Mouse (Mus musculus): ENCODE measurements around the gene Hcrt. TPM values are rescaled to one million over a fixed set of nuclear protein-coding genes. Genes with fewer than 3 reads are reported as not detected.
A peak's percentile ranks its signal among the peaks of the same experiment; 100 is the strongest.

Gene Hcrt
- polyA plus RNA-seq, 1 experiment from 2014 or later = not detected

- Histone ChIP-seq H3K27ac (no peak overlapping the region), H3K4me3 (replicated peaks) (no peak overlapping the region), H3K9me3 (no peaks in the 10 kb centered on the region), H3K4me1 (replicated peaks) (peaks cover 10% of the 10 kb centered on the region), H3K4me2 (no peak overlapping the region), H3K9ac (replicated peaks) (peak overlapping the region; percentile 92), H3K27me3 (peaks cover 4% of the 10 kb centered on the region), H3K36me3 (peaks cover 16% of the 10 kb centered on the region)
- 93% methylated on average over 9 of the region's 9 CpGs for WGBS
- no peak for ATAC-seq (ENCODE audit: insufficient number of reproducible peaks, insufficient read depth, low FRiP score, low TSS enrichment, low read depth)
These were observed 27.4 kb downstream of the Hcrt start for GRCm38 (mm10) chr11:100735134-100735865.

GRCm38 (mm10) chr11:100730477-100731205, 32.1 kb downstream of the Hcrt start:
- Histone ChIP-seq H3K9ac (replicated peaks) (no peak overlapping the region), H3K27me3 (no peaks in the 10 kb centered on the region), H3K4me3 (replicated peaks) (no peak overlapping the region), H3K4me1 (replicated peaks) (no peaks in the 10 kb centered on the region), H3K36me3 (peaks cover 31% of the 10 kb centered on the region), H3K27ac (0 out of 2 replicates have a peak overlapping the region, but pooled peaks have one; percentile 31), H3K9me3 (no peaks in the 10 kb centered on the region), H3K4me2 (no peak overlapping the region)
- WGBS = 89% methylated on average over 6 of the region's 6 CpGs
- ATAC-seq (ENCODE audit: insufficient number of reproducible peaks, insufficient read depth, low FRiP score, low TSS enrichment, low read depth) = no peak

DNA sequence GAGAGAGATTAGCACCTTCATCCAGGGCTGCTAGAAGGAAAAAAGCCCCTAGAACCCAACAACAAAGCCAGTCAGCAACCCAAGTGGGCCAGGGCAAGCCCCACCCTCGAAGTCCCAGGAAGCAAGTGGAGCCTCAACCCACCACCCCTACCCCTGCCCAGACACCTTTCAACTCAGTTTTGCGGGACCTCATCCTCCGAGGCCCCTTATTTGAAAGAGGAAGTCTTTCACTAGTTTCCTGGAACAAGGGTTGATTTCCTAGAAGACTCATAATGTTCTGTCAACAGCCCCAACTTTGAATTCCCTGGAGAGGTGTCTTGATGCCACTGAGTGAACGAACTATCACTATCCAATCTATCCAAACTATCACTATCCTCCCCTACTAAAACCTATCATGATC, 32.8 kb downstream of the Hcrt start:
- no peak overlapping the region for H3K4me2 ChIP-seq
- H3K9me3 ChIP-seq = no peaks in the 10 kb centered on the region
- H3K36me3 ChIP-seq = peaks cover 29% of the 10 kb centered on the region
- WGBS = 92% methylated on average over 4 of the region's 4 CpGs
- no peak for ATAC-seq (ENCODE audit: insufficient number of reproducible peaks, insufficient read depth, low FRiP score, low TSS enrichment, low read depth)
- H3K9ac ChIP-seq (replicated peaks) = no peak overlapping the region
- no peak overlapping the region for H3K4me3 ChIP-seq (replicated peaks)
- no peak overlapping the region for H3K27ac ChIP-seq
- H3K4me1 ChIP-seq (replicated peaks) = peaks cover 5% of the 10 kb centered on the region; the same call in 1 of the 2 replicates
- H3K27me3 ChIP-seq = no peaks in the 10 kb centered on the region

GRCm38 (mm10) chr11:100728601-100729000, 34.1 kb downstream of the Hcrt start:
- H3K9ac ChIP-seq (replicated peaks) = no peak overlapping the region
- no peak for ATAC-seq (ENCODE audit: insufficient number of reproducible peaks, insufficient read depth, low FRiP score, low TSS enrichment, low read depth)
- H3K4me1 ChIP-seq (replicated peaks) = peaks cover 7% of the 10 kb centered on the region; the same call in 1 of the 2 replicates
- H3K4me3 ChIP-seq (replicated peaks) = no peak overlapping the region
- H3K36me3 ChIP-seq = peaks cover 34% of the 10 kb centered on the region
- WGBS = 90% methylated on average over 6 of the region's 6 CpGs
- no peaks in the 10 kb centered on the region for H3K27me3 ChIP-seq
- H3K9me3 ChIP-seq = no peaks in the 10 kb centered on the region
- no peak overlapping the region for H3K4me2 ChIP-seq
- no peak overlapping the region for H3K27ac ChIP-seq

- 93% methylated on average over 3 of the region's 3 CpGs for WGBS
- H3K27ac ChIP-seq = no peak overlapping the region
These were observed 35.5 kb downstream of the Hcrt start for GRCm38 (mm10) chr11:100727201-100727600.

DNA sequence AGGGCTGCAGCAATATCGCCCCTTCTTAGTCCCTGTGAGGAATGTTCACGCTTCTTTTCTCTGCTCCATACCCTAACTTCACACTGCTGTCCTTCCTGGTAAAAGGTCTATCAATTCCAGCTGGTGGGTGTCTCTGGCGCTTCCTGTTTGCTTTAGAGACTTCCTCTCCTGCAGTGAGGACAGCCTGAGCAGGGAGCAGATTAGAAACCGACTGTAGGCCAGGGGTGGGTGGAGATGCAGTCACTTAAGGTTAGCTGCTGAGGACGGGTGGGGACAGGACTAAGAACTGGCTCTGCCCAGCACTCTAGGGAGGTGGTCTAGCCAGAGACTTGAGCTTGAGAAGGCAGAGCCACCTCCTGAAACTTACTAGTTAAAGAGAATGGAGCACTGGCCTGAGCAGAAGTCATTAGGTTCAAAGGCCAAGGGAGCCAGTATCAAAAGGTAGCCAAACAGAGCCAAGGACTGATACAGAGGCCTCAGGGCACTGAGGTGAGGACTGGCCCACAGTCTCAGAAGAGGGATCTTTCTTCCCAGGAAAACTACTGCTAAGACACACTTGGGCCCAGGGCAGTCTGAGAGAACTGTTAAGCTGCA, 37.7 kb downstream of the Hcrt start:
- Histone ChIP-seq H3K27ac (peak overlapping the region; percentile 8; the same call in 1 of the 2 replicates), H3K36me3 (peaks cover 29% of the 10 kb centered on the region; the same call in 1 of the 2 replicates), H3K9me3 (no peaks in the 10 kb centered on the region), H3K4me1 (replicated peaks) (peaks cover 13% of the 10 kb centered on the region), H3K4me3 (replicated peaks) (no peak overlapping the region), H3K27me3 (no peaks in the 10 kb centered on the region), H3K4me2 (no peak overlapping the region), H3K9ac (replicated peaks) (no peak overlapping the region; the same call in 1 of the 2 replicates)
- ATAC-seq (ENCODE audit: insufficient number of reproducible peaks, insufficient read depth, low FRiP score, low TSS enrichment, low read depth) = no peak
- WGBS = 24% methylated on average over 5 of the region's 5 CpGs

More at GRCm38 (mm10) chr11:100727201-100727600, 35.5 kb downstream of the Hcrt start:
- H3K36me3 ChIP-seq = peaks cover 28% of the 10 kb centered on the region; the same call in 1 of the 2 replicates
- H3K4me3 ChIP-seq (replicated peaks) = no peak overlapping the region
- ATAC-seq (ENCODE audit: insufficient number of reproducible peaks, insufficient read depth, low FRiP score, low TSS enrichment, low read depth) = no peak
- peaks cover 13% of the 10 kb centered on the region for H3K4me1 ChIP-seq (replicated peaks)
- no peaks in the 10 kb centered on the region for H3K9me3 ChIP-seq
- no peak overlapping the region for H3K4me2 ChIP-seq
- H3K9ac ChIP-seq (replicated peaks) = no peak overlapping the region
- H3K27me3 ChIP-seq = no peaks in the 10 kb centered on the region

- Histone ChIP-seq H3K4me1 (replicated peaks) (peaks cover 13% of the 10 kb centered on the region), H3K27me3 (no peaks in the 10 kb centered on the region), H3K4me2 (no peak overlapping the region), H3K9ac (replicated peaks) (no peak overlapping the region), H3K4me3 (replicated peaks) (no peak overlapping the region), H3K36me3 (peaks cover 34% of the 10 kb centered on the region), H3K9me3 (no peaks in the 10 kb centered on the region), H3K27ac (no peak overlapping the region)
- 53% methylated on average over 2 of the region's 2 CpGs for WGBS
- no peak for ATAC-seq (ENCODE audit: insufficient number of reproducible peaks, insufficient read depth, low FRiP score, low TSS enrichment, low read depth)
These were observed 40.2 kb downstream of the Hcrt start for GRCm38 (mm10) chr11:100722493-100723028.

DNA sequence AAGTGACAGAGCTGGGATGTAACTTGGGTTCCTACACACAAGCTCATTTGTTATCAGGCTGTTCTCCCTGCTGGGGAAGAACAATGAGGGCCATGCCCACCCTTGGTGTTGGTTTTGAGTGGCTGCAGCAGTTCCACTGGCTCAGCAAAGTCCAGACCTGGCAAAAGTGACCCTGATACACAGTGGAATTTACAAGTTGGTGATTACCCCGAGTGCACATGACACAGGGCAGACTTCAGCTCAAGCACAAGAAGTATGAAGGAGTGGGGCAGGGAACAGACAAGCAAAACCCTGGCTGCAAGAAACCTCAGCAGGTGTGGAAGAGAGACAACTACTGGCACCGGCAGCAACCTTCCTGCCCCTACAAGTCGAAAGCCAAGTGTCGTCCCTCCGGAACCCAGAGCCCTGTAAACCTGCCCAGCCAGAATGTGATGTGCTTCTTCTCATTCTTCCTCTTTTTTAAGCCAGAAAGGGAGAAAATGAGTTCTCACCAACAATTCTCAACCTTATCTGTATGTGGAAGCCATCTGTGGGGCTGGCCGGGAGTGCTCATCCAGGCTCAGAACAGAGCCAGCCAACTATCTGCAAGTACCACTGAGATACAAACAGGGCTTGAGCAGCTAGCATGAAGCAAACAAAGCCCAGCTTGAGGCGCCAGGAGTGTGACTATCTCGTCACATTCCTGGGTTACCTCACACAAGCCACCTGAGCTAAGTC, 40.8 kb downstream of the Hcrt start:
- H3K36me3 ChIP-seq = peaks cover 40% of the 10 kb centered on the region
- no peaks in the 10 kb centered on the region for H3K27me3 ChIP-seq
- WGBS = 81% methylated on average over 8 of the region's 8 CpGs
- H3K4me1 ChIP-seq (replicated peaks) = peaks cover 13% of the 10 kb centered on the region
- ATAC-seq (ENCODE audit: insufficient number of reproducible peaks, insufficient read depth, low FRiP score, low TSS enrichment, low read depth) = no peak
- no peaks in the 10 kb centered on the region for H3K9me3 ChIP-seq
- H3K27ac ChIP-seq = peak overlapping the region; percentile 45; the same call in 1 of the 2 replicates
- H3K4me2 ChIP-seq = no peak overlapping the region
- no peak overlapping the region for H3K4me3 ChIP-seq (replicated peaks)
- no peak overlapping the region for H3K9ac ChIP-seq (replicated peaks)

GRCm38 (mm10) chr11:100721254-100721653, 41.5 kb downstream of the Hcrt start:
- Histone ChIP-seq H3K4me3 (replicated peaks) (no peak overlapping the region), H3K27me3 (no peaks in the 10 kb centered on the region), H3K9ac (replicated peaks) (no peak overlapping the region), H3K9me3 (no peaks in the 10 kb centered on the region), H3K4me1 (replicated peaks) (peaks cover 13% of the 10 kb centered on the region), H3K27ac (no peak overlapping the region), H3K4me2 (no peak overlapping the region), H3K36me3 (peaks cover 47% of the 10 kb centered on the region)
- 85% methylated on average over 4 of the region's 4 CpGs for WGBS
- no peak for ATAC-seq (ENCODE audit: insufficient number of reproducible peaks, insufficient read depth, low FRiP score, low TSS enrichment, low read depth)

DNA sequence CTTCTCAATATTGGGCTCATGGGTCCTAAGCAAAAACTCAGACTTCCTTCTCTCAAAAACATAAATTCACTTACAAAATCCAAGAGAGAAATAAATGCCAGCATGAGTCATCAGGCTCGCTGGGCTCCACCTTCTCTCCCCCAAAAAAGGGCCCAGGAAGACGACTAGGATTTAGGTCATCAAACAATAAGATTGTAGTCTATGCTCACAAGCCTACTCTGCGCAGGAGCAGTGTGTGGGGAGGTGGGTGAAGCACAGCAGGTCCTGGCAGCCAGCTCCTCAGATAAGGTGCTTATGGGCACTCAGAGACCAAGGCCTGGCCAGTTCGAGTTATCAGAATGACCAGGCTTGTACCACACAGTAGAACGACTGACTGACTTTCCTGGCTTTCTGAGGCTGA, 42.4 kb downstream of the Hcrt start:
- no peaks in the 10 kb centered on the region for H3K9me3 ChIP-seq
- ATAC-seq (ENCODE audit: insufficient number of reproducible peaks, insufficient read depth, low FRiP score, low TSS enrichment, low read depth) = no peak
- no peak overlapping the region for H3K9ac ChIP-seq (replicated peaks)
- no peaks in the 10 kb centered on the region for H3K27me3 ChIP-seq
- H3K4me2 ChIP-seq = no peak overlapping the region
- H3K4me1 ChIP-seq (replicated peaks) = peaks cover 12% of the 10 kb centered on the region
- no peak overlapping the region for H3K27ac ChIP-seq
- no peak overlapping the region for H3K4me3 ChIP-seq (replicated peaks)
- H3K36me3 ChIP-seq = peaks cover 56% of the 10 kb centered on the region
- WGBS = 80% methylated on average over 5 of the region's 5 CpGs

Measured in limb, embryonic 12.5 days (tissue).